Mouse (Mus musculus): Measurements from ENCODE around the gene Lsm14b. TPM values are rescaled to one million over a fixed set of nuclear protein-coding genes. Genes with fewer than 3 reads are reported as not detected.

The Lsm14b gene
- polyA plus RNA-seq, 1 experiment from 2014 or later = 3.2 TPM

- Histone ChIP-seq H3K27ac (ENCODE audit: low read depth, low read length) (no peak overlapping the region), H3K4me2 (replicated peaks; ENCODE audit: low read depth) (no peak overlapping the region), H3K9ac (ENCODE audit: low read depth, low read length) (no peak overlapping the region), H3K4me3 (ENCODE audit: low read depth, low read length) (no peak overlapping the region), H3K36me3 (ENCODE audit: control insufficient read depth, insufficient read depth) (peaks cover 21% of the 10 kb centered on the region), H3K9me3 (ENCODE audit: control insufficient read depth) (no peaks in the 10 kb centered on the region), H3K27me3 (replicated peaks; ENCODE audit: control insufficient read depth, insufficient read depth, low read length) (no peaks in the 10 kb centered on the region), H3K4me1 (replicated peaks; ENCODE audit: control insufficient read depth, insufficient read depth, low read length) (no peaks in the 10 kb centered on the region)
- no peak for ATAC-seq
- no peak for TF ChIP-seq CTCF (IDR thresholded peaks at IDR 0.05; ENCODE audit: low read depth)
- WGBS = 94% methylated on average over 10 of the region's 10 CpGs
Observed at GRCm38 (mm10) chr2:180083063-180083462, 58.3 kb downstream of the Lsm14b start.

GRCm38 (mm10) chr2:180084565-180084964 is 59.8 kb downstream of the Lsm14b start:
- ATAC-seq = no peak
- WGBS = 40% methylated on average over 3 of the region's 3 CpGs
- Histone ChIP-seq H3K27ac (ENCODE audit: low read depth, low read length) (no peak overlapping the region), H3K9ac (ENCODE audit: low read depth, low read length) (no peak overlapping the region), H3K9me3 (ENCODE audit: control insufficient read depth) (no peaks in the 10 kb centered on the region), H3K4me1 (replicated peaks; ENCODE audit: control insufficient read depth, insufficient read depth, low read length) (no peaks in the 10 kb centered on the region), H3K36me3 (ENCODE audit: control insufficient read depth, insufficient read depth) (peaks cover 14% of the 10 kb centered on the region), H3K27me3 (replicated peaks; ENCODE audit: control insufficient read depth, insufficient read depth, low read length) (no peaks in the 10 kb centered on the region), H3K4me3 (ENCODE audit: low read depth, low read length) (no peak overlapping the region), H3K4me2 (replicated peaks; ENCODE audit: low read depth) (no peak overlapping the region)
- TF ChIP-seq CTCF (IDR thresholded peaks at IDR 0.05; ENCODE audit: low read depth) = no peak

Other genes with a start within 250 kb of the Lsm14b start
- gene Taf4, start 48.3 kb upstream of the Lsm14b start, polyA plus RNA-seq (2015; fragmentation: Nextera tagmentation; extraction: Ambion mirVana) = 2.3 and 3.0 TPM in 2 replicates
- 423 and 444 TPM in 2 replicates for gene Psma7, start 17.4 kb downstream of the Lsm14b start, polyA plus RNA-seq (2015; fragmentation: Nextera tagmentation; extraction: Ambion mirVana)
- 1.2 and 1.3 TPM in 2 replicates for gene Ss18l1, start 17.5 kb downstream of the Lsm14b start, polyA plus RNA-seq (2015; fragmentation: Nextera tagmentation; extraction: Ambion mirVana)
- 9.8 and 11.1 TPM in 2 replicates for gene Mtg2, start 45.6 kb downstream of the Lsm14b start, polyA plus RNA-seq (2015; fragmentation: Nextera tagmentation; extraction: Ambion mirVana)
- not detected in 2 replicates for gene Hrh3, start 79.5 kb downstream of the Lsm14b start, polyA plus RNA-seq (2015; fragmentation: Nextera tagmentation; extraction: Ambion mirVana)
- gene Osbpl2, start 94.3 kb downstream of the Lsm14b start, polyA plus RNA-seq (2015; fragmentation: Nextera tagmentation; extraction: Ambion mirVana) = 22.9 and 26.4 TPM in 2 replicates
- 132 and 142 TPM in 2 replicates for gene Adrm1, start 146.5 kb downstream of the Lsm14b start, polyA plus RNA-seq (2015; fragmentation: Nextera tagmentation; extraction: Ambion mirVana)
- 19.8 and 23.5 TPM in 2 replicates for gene Lama5, start 200.9 kb downstream of the Lsm14b start, polyA plus RNA-seq (2015; fragmentation: Nextera tagmentation; extraction: Ambion mirVana)
- 442 and 454 TPM in 2 replicates for gene Rps21, start 232.4 kb downstream of the Lsm14b start, polyA plus RNA-seq (2015; fragmentation: Nextera tagmentation; extraction: Ambion mirVana)
- gene Cables2, start 248.5 kb downstream of the Lsm14b start, polyA plus RNA-seq (2015; fragmentation: Nextera tagmentation; extraction: Ambion mirVana) = 8.2 and 8.4 TPM in 2 replicates